Mouse (Mus musculus) limb, embryonic 14.5 days (tissue): ENCODE results near the gene Phactr2. TPM values are rescaled to one million over a fixed set of nuclear protein-coding genes. Genes with fewer than 3 reads are reported as not detected.

Source experiments
- ATAC-seq: fragments of 200-750 bp; cut with Nextera tagmentation; 2 replicates; pipeline ENCODE4 v1.8.0; 2017; ENCODE audit warnings: low read depth, moderate number of reproducible peaks, moderate TSS enrichment; ENCODE audit not compliant: low FRiP score
- DNase-seq: peaks from one replicate; pipeline ENCODE4 v3.0.0-alpha.2; 2015; ENCODE audit warnings: low spot score
- H3K27ac ChIP-seq: fragments of 300-500 bp; sonication (generic); replicated peaks from 2 replicates; pipeline ENCODE4 v1.5.1; 2014; ENCODE audit warnings: low read depth, mild to moderate bottlenecking, low read length, moderate library complexity, mixed read lengths
- H3K27me3 ChIP-seq: fragments of 300-500 bp; sonication (generic); 2 replicates; pipeline ENCODE4 v1.6.1; 2014; ENCODE audit warnings: low read length, mixed read lengths; ENCODE audit not compliant: control insufficient read depth, insufficient read depth
- H3K36me3 ChIP-seq: fragments of 300-500 bp; sonication (generic); 2 replicates; pipeline ENCODE4 v1.6.1; 2014; ENCODE audit warnings: mild to moderate bottlenecking, low read length, moderate library complexity, mixed read lengths; ENCODE audit not compliant: control insufficient read depth, insufficient read depth
- H3K4me1 ChIP-seq: fragments of 300-500 bp; sonication (generic); 2 replicates; pipeline ENCODE4 v1.6.1; 2014; ENCODE audit warnings: antibody characterized with exemption, low read length, mixed read lengths; ENCODE audit not compliant: control insufficient read depth, insufficient read depth
- H3K4me2 ChIP-seq: fragments of 300-500 bp; sonication (generic); replicated peaks from 2 replicates; pipeline ENCODE4 v1.6.1; 2014; ENCODE audit warnings: low read depth, mild to moderate bottlenecking, low read length, moderate library complexity; ENCODE audit not compliant: severe bottlenecking
- H3K4me3 ChIP-seq: fragments of 300-500 bp; sonication (generic); replicated peaks from 2 replicates; pipeline ENCODE4 v1.5.1; 2014; ENCODE audit warnings: low read length
- H3K9ac ChIP-seq: fragments of 300-500 bp; sonication (generic); 2 replicates; pipeline ENCODE4 v1.6.1; 2014; ENCODE audit warnings: mild to moderate bottlenecking, low read depth, low read length, moderate library complexity; ENCODE audit not compliant: severe bottlenecking
- H3K9me3 ChIP-seq: fragments of 300-500 bp; sonication (generic); 2 replicates; pipeline ENCODE4 v1.6.1; 2016; ENCODE audit warnings: low read length; ENCODE audit not compliant: control insufficient read depth
- POLR2A ChIP-seq: fragments of 200-500 bp; IDR thresholded peaks from 2 replicates; pipeline ENCODE4 v1.8.0; 2012; ENCODE audit warnings: inconsistent platforms, mild to moderate bottlenecking, moderate library complexity, borderline replicate concordance; ENCODE audit not compliant: insufficient read depth, insufficient read length; ENCODE audit errors: extremely low read depth
- WGBS: fragments of 180-500 bp; shearing (Covaris S2); extraction: QIAGEN DNeasy Blood & Tissue Kit; methylation state at CpG from one replicate; pipeline ENCODE4 v1.1.7; 2014; 5-methylcytosine and 5-hydroxymethylcytosine counted together
- polyA plus RNA-seq, 2 experiments: library from polyadenylated mRNA; depleted of rRNA in 1 of 2; stranded (reverse) in 1 of 2; unstranded in 1 of 2; fragments of >200 nt; fragmentation: Nextera tagmentation in 1 of 2; extraction: Ambion mirVana in 1 of 2; gene quantifications; 2 replicates each; pipeline versions ENCODE4 v1.2.1 to v1.2.3; 2012 to 2014

Gene Phactr2
- polyA plus RNA-seq, 2 experiments, result 20.0 to 36.5 TPM

DNA sequence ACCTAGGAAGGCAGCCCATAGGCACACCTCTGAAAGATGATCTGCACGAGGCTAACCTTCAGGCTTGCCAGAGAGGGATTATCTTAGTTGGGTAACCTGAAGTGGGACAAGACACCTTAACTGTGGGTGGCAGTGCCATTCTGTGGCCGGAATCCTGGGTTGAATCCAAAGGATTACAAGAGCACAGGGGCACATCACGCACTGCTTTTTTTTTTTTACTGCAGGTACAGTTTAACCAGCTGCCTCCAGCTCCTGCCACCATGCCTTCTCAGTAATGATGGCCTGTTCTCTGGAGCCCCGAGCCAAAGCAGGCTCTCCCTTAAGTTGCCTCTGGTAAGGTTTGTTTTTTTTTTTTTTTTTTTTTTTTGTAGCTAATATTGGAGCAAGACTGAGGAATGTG lies 33.9 kb downstream of the Phactr2 start:
- TF ChIP-seq POLR2A, result no peak
- H3K9ac ChIP-seq, result no peak overlapping the region
- WGBS, result 80% methylated on average over 4 of the region's 4 CpGs
- no peak overlapping the region for H3K4me2 ChIP-seq
- H3K9me3 ChIP-seq, result no peaks in the 10 kb centered on the region
- no peaks in the 10 kb centered on the region for H3K27me3 ChIP-seq
- no peak overlapping the region for H3K27ac ChIP-seq
- ATAC-seq, result no peak
- no peaks in the 10 kb centered on the region for H3K36me3 ChIP-seq
- no peak overlapping the region for H3K4me3 ChIP-seq
- H3K4me1 ChIP-seq, result 0 out of 2 replicates have a peak, but pooled peaks cover 2% of the 10 kb centered on the region
- DNase-seq, result no peak

DNA sequence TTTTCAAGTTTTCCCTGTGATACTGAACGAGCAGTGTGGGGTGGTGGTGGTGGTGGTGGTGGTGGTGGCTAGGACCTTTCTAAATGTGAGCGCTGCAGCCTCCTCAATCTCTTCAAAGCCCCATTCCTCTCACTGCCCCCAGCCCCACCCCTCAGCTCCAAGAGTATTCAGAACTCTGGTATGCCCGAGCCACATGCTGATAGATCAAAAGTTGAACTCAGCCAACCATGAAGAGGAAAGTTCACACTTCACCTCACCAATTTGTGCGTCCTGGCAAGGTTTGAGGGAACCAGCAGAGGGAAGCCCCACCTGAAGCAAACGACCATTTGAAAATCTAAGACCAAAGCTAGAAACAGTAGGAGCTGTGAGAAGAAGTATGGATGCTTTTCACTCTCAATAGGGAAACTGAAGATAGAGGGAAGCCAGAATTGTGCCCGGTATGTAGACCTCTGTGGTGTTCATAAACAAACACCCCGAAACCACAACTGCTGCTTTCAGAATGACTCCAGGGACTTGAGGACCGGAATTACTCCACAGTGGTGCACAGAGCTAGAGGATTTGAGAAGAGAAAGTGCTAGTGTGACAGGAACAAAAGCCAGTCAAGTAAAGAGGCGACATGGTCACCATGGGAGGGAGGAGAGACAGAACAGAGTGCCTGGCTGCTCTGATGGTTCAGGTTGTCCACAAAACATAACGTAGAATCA lies 35.9 kb downstream of the Phactr2 start:
- WGBS, result 67% methylated on average over 10 of the region's 10 CpGs
- ATAC-seq (no peak), DNase-seq (no peak)
- no peak for TF ChIP-seq POLR2A
- H3K4me2 ChIP-seq, result no peak overlapping the region
- 0 out of 2 replicates have a peak, but pooled peaks cover 2% of the 10 kb centered on the region for H3K4me1 ChIP-seq
- H3K9me3 ChIP-seq, result no peaks in the 10 kb centered on the region
- H3K9ac ChIP-seq, result no peak overlapping the region
- H3K27ac ChIP-seq, result no peak overlapping the region
- no peaks in the 10 kb centered on the region for H3K36me3 ChIP-seq
- H3K27me3 ChIP-seq, result no peaks in the 10 kb centered on the region
- H3K4me3 ChIP-seq, result no peak overlapping the region

DNA sequence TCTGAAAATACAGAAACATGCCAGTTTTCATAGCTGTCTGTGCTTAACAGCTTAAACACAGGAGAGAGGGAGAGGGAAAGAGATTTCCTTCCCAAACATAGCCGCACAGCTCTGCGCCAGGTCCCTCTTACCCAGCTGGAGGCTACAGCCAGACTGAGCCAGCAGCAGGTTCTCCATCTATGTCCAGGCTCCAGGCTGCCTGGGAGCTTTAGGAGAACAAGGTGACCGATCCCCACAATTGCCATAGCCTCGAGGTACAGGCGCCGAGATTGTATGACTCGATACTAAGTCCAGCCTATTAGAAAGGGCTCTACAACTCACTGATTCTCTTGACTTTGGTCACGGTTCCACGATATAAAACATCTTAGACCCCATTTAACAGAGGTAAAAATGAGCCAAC lies 37.2 kb downstream of the Phactr2 start:
- no peaks in the 10 kb centered on the region for H3K36me3 ChIP-seq
- TF ChIP-seq POLR2A, result no peak
- 81% methylated on average over 9 of the region's 9 CpGs for WGBS
- no peak overlapping the region for H3K9ac ChIP-seq
- no peak for ATAC-seq
- no peak overlapping the region for H3K4me3 ChIP-seq
- H3K9me3 ChIP-seq, result no peaks in the 10 kb centered on the region
- H3K27me3 ChIP-seq, result no peaks in the 10 kb centered on the region
- no peak overlapping the region for H3K27ac ChIP-seq
- H3K4me1 ChIP-seq, result 0 out of 2 replicates have a peak, but pooled peaks cover 2% of the 10 kb centered on the region
- H3K4me2 ChIP-seq, result no peak overlapping the region
- DNase-seq, result no peak

DNA sequence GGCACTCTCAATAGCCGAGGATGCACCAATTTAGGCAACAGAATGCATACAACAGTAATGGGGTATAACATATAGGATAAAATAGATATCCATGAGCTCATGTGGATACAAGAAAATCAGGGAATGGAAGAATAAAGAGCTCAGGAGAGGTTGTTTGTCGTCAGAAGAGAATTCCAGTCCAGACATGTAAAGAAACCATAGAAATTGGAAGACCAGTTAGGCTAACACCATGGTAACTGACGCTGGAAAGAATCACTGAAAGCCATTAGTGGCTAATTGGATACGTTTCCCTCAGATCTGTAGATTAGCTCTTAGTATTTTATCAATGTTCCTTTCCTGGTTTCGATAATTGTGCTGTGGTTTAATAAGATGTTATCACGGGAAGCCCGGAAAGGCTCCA lies 41.2 kb downstream of the Phactr2 start:
- no peaks in the 10 kb centered on the region for H3K9me3 ChIP-seq
- no peak overlapping the region for H3K4me2 ChIP-seq
- WGBS, result 40% methylated on average over 7 of the region's 7 CpGs
- no peak overlapping the region for H3K9ac ChIP-seq
- no peak for TF ChIP-seq POLR2A
- no peaks in the 10 kb centered on the region for H3K36me3 ChIP-seq
- peaks cover 17% of the 10 kb centered on the region for H3K4me1 ChIP-seq
- ATAC-seq, result no peak
- H3K4me3 ChIP-seq, result no peak overlapping the region
- H3K27me3 ChIP-seq, result no peaks in the 10 kb centered on the region
- no peak for DNase-seq
- H3K27ac ChIP-seq, result no peak overlapping the region

DNA sequence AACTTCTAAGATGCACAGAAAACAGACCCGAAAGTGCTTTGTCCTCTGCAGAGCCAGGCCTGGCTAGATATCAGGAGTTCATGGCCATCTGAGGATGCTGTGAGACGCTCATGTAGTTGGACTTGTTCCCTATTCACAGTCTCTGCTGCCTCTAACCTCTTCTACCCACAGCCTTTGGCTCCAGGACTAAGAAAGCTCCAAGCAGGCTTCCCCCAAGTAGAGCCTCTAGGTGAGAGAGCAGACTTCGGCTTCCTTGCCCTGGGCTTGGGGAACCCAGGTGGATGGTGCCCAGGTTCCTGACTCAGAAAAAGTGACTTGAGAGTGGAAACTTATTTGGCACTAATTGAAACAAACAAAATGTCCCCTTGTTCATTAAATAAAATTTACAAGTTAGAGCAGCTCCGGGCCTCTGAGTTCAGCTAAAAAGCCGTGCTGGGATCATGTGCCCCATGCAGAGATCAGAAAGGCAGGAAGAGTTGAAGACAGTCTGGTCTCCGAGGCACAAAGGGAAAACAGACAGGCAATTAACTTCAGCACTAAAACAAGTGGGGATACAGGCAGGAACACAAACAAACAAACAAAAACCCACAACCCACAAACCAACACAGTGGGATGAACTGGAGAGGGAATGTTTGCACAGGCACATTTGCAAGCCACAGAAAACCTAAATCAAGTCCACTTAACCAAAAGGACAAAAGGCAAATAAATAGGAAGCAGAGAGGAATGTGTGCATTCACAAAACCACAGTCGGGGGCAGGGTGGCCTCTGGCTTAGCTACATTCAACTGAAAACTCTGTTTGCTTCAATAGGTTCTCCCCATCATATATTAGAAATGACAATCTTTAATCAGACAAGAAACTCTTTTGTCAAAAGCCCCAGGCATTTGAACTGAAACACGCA lies 42.3 kb downstream of the Phactr2 start:
- H3K4me1 ChIP-seq, result peaks cover 21% of the 10 kb centered on the region
- H3K36me3 ChIP-seq, result no peaks in the 10 kb centered on the region
- H3K4me3 ChIP-seq, result no peak overlapping the region
- H3K27ac ChIP-seq, result 0 out of 2 replicates have a peak overlapping the region, but pooled peaks have one; percentile 26
- ATAC-seq (no peak), DNase-seq (no peak)
- no peak overlapping the region for H3K4me2 ChIP-seq
- H3K27me3 ChIP-seq, result no peaks in the 10 kb centered on the region
- 31% methylated on average over 8 of the region's 8 CpGs for WGBS
- TF ChIP-seq POLR2A, result no peak
- no peak overlapping the region for H3K9ac ChIP-seq
- H3K9me3 ChIP-seq, result no peaks in the 10 kb centered on the region
